Mouse (Mus musculus): ENCODE measurements at regions not wholly inside any gene's neighbourhood (a gene's known extent, or its start where the extent isn't known, plus 50 kb on each side); places are given as distances from the start of the nearest gene placed in this dataset.

DNA sequence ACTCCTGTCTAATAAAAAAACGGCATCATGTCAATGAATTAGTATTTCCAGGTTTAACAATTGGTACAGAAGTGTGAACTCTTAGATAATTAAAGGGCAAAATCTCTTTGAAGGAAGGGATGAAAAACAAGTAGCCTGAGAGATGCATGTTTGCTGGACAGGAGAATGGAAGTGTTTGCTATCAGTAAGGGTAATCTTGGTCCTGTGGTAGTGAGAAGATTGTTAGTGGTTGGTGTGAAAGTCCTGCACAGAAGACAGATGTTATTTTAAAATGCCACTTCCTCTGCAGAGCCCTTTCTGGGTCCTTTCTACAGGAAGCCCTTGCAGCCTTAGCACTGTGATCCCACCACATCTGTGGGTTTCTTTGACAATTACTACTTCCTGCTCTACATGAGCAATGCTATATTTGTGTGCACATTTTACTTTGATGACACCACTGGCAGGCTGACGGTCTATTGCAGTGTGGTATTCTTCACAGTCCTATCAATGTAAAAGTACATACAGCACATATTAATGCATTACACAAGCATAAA is 108.8 kb downstream of the Gm10295 start:
- no peaks in the 10 kb centered on the region for H3K9me3 ChIP-seq (ENCODE audit: control insufficient read depth, low read length)
- no peaks in the 10 kb centered on the region for H3K27me3 ChIP-seq (ENCODE audit: control insufficient read depth, insufficient read depth, low read length)
- H3K4me3 ChIP-seq (replicated peaks; ENCODE audit: low read length), result no peak overlapping the region
- WGBS, result 84% methylated on average over 2 of the region's 2 CpGs
- no peaks in the 10 kb centered on the region for H3K4me1 ChIP-seq (replicated peaks; ENCODE audit: control insufficient read depth, insufficient read depth, low read length)
- ATAC-seq (ENCODE audit: low FRiP score), result no peak
- H3K9ac ChIP-seq, result no peak overlapping the region
- DNase-seq (ENCODE audit: low spot score), result no peak
- no peak overlapping the region for H3K4me2 ChIP-seq (replicated peaks)
- no peak overlapping the region for H3K27ac ChIP-seq
- no peaks in the 10 kb centered on the region for H3K36me3 ChIP-seq (replicated peaks; ENCODE audit: control insufficient read depth, insufficient read depth)

- H3K36me3 ChIP-seq (replicated peaks; ENCODE audit: control insufficient read depth, insufficient read depth), result no peaks in the 10 kb centered on the region
- H3K9ac ChIP-seq, result no peak overlapping the region
- no peak overlapping the region for H3K4me3 ChIP-seq (replicated peaks; ENCODE audit: low read length)
- DNase-seq (ENCODE audit: low spot score) (no peak), ATAC-seq (ENCODE audit: low FRiP score) (no peak)
- no peaks in the 10 kb centered on the region for H3K9me3 ChIP-seq (ENCODE audit: control insufficient read depth, low read length)
- H3K27me3 ChIP-seq (ENCODE audit: control insufficient read depth, insufficient read depth, low read length), result no peaks in the 10 kb centered on the region
- no peak overlapping the region for H3K27ac ChIP-seq
- H3K4me2 ChIP-seq (replicated peaks), result no peak overlapping the region
- no peaks in the 10 kb centered on the region for H3K4me1 ChIP-seq (replicated peaks; ENCODE audit: control insufficient read depth, insufficient read depth, low read length)
- 74% methylated on average over 3 of the region's 3 CpGs for WGBS
Measured at GRCm38 (mm10) chr7:71239207-71239606, 112.1 kb downstream of the Gm10295 start.

DNA sequence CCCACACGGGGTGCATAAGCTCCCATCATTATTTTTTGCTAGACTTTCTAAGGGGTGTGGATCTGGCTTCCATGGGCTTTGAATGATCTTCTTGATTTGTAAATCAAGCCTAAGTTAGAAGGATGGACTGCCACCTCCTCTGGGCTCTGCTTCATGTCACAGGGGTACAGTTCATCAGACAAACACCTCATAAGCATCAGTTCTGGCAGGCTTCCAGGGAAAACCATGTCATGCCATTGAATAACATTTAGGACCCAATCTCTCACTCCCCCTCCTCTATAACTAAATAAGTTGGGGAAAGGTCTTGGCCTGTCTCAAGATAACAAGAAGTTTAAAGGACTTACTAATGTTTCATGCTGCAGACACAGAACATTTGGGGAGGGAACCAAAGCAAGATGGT is 115.0 kb downstream of the Gm10295 start:
- no peak for DNase-seq (ENCODE audit: low spot score)
- no peaks in the 10 kb centered on the region for H3K4me1 ChIP-seq (replicated peaks; ENCODE audit: control insufficient read depth, insufficient read depth, low read length)
- no peak for ATAC-seq (ENCODE audit: low FRiP score)
- H3K9me3 ChIP-seq (ENCODE audit: control insufficient read depth, low read length), result no peaks in the 10 kb centered on the region
- no peaks in the 10 kb centered on the region for H3K27me3 ChIP-seq (ENCODE audit: control insufficient read depth, insufficient read depth, low read length)
- H3K4me2 ChIP-seq (replicated peaks), result no peak overlapping the region
- no peak overlapping the region for H3K9ac ChIP-seq
- H3K27ac ChIP-seq, result no peak overlapping the region
- H3K4me3 ChIP-seq (replicated peaks; ENCODE audit: low read length), result no peak overlapping the region
- WGBS, result 78% methylated on average over 1 of the region's 1 CpGs
- no peaks in the 10 kb centered on the region for H3K36me3 ChIP-seq (replicated peaks; ENCODE audit: control insufficient read depth, insufficient read depth)

DNA sequence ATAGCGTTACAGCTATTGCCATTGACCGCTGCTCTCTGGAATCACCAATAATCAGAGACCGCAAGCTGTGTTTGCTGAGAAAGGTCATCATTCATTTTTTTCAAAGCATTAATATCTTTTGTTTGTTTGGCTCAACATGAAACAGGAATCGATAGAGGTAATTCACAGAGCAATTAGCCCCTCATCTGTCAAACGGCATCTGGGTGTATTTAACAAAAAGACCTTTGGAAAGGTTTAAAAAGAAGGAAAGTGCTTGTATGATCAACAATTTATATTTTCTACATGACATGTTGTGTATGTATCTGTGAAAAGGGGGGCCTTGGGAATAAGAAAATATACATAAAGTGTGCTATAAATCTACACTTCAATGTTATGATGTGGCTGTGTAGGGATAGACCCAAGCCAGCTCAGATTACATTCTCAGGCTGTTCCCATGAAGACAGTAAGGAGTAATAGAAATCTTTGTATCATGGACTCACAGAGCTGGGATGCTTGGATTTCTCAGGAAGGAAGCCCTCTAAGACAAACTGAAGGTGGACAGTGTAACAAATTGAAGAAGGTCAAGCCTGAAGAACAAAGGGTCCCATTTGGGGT is 117.0 kb downstream of the Gm10295 start:
- no peak overlapping the region for H3K27ac ChIP-seq
- H3K36me3 ChIP-seq (replicated peaks; ENCODE audit: control insufficient read depth, insufficient read depth), result no peaks in the 10 kb centered on the region
- no peak overlapping the region for H3K9ac ChIP-seq
- ATAC-seq (ENCODE audit: low FRiP score) (no peak), DNase-seq (ENCODE audit: low spot score) (no peak)
- WGBS, result 62% methylated on average over 5 of the region's 5 CpGs
- no peaks in the 10 kb centered on the region for H3K9me3 ChIP-seq (ENCODE audit: control insufficient read depth, low read length)
- no peaks in the 10 kb centered on the region for H3K4me1 ChIP-seq (replicated peaks; ENCODE audit: control insufficient read depth, insufficient read depth, low read length)
- no peak overlapping the region for H3K4me3 ChIP-seq (replicated peaks; ENCODE audit: low read length)
- H3K27me3 ChIP-seq (ENCODE audit: control insufficient read depth, insufficient read depth, low read length), result no peaks in the 10 kb centered on the region
- no peak overlapping the region for H3K4me2 ChIP-seq (replicated peaks)

GRCm38 (mm10) chr7:71232821-71233815 is 118.2 kb downstream of the Gm10295 start:
- no peaks in the 10 kb centered on the region for H3K9me3 ChIP-seq (ENCODE audit: control insufficient read depth, low read length)
- no peaks in the 10 kb centered on the region for H3K36me3 ChIP-seq (replicated peaks; ENCODE audit: control insufficient read depth, insufficient read depth)
- H3K4me1 ChIP-seq (replicated peaks; ENCODE audit: control insufficient read depth, insufficient read depth, low read length), result no peaks in the 10 kb centered on the region
- no peak overlapping the region for H3K9ac ChIP-seq
- DNase-seq (ENCODE audit: low spot score) (no peak), ATAC-seq (ENCODE audit: low FRiP score) (no peak)
- H3K4me2 ChIP-seq (replicated peaks), result no peak overlapping the region
- H3K27me3 ChIP-seq (ENCODE audit: control insufficient read depth, insufficient read depth, low read length), result no peaks in the 10 kb centered on the region
- 81% methylated on average over 8 of the region's 8 CpGs for WGBS
- H3K27ac ChIP-seq, result no peak overlapping the region
- no peak overlapping the region for H3K4me3 ChIP-seq (replicated peaks; ENCODE audit: low read length)

DNA sequence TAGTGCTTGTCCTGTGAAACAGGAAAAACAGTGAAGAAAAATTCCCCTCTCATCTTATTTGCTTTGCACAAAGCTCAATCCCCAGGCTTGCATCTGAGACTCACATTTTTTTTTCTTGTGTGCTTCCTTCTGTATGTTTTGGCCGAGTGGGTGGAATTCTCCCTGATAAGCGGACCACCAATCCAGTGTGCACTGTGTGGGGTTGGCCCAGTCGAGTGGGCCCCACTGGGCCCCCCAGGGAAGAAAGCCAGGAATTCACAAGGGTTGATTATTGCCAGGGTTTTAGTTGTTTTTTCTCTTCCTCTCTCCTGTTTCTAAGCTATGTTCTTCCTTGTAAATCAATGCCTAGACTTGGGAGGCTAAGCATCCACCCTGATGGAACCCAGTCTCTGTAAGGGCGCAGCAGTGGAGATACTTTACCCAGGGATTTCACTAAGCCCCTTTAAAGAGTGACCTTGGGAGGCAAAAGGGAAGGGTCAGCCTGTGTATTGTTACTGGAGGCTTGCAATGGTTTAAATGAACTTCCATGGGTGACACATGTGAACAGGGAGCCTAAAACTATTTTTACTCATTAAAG is 120.3 kb downstream of the Gm10295 start:
- H3K4me1 ChIP-seq (replicated peaks; ENCODE audit: control insufficient read depth, insufficient read depth, low read length), result no peaks in the 10 kb centered on the region
- no peak overlapping the region for H3K4me2 ChIP-seq (replicated peaks)
- no peak overlapping the region for H3K4me3 ChIP-seq (replicated peaks; ENCODE audit: low read length)
- no peaks in the 10 kb centered on the region for H3K27me3 ChIP-seq (ENCODE audit: control insufficient read depth, insufficient read depth, low read length)
- DNase-seq (ENCODE audit: low spot score) (no peak), ATAC-seq (ENCODE audit: low FRiP score) (no peak)
- H3K36me3 ChIP-seq (replicated peaks; ENCODE audit: control insufficient read depth, insufficient read depth), result no peaks in the 10 kb centered on the region
- WGBS, result 75% methylated on average over 4 of the region's 4 CpGs
- no peak overlapping the region for H3K9ac ChIP-seq
- no peak overlapping the region for H3K27ac ChIP-seq
- H3K9me3 ChIP-seq (ENCODE audit: control insufficient read depth, low read length), result no peaks in the 10 kb centered on the region

DNA sequence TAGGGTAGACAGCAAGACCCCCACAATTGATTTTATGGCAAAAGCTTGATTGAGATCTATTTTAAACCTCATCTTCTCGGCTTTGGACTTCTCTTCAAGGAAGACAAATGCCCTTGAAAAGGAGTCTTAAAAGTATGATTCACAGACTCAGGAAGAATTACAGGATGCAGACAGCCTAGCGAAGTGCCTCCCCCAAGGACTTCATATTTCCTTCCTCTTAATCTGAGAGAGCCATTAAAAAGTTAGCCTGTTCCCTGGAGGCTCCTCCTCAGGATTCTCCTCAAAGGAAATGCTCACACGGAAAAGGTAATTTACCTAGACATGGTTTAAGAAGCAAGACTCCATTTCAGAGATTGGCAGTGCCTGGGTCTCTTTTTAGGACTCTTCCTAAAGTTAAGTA is 122.1 kb downstream of the Gm10295 start:
- H3K36me3 ChIP-seq (replicated peaks; ENCODE audit: control insufficient read depth, insufficient read depth), result no peaks in the 10 kb centered on the region
- no peak overlapping the region for H3K27ac ChIP-seq
- H3K4me3 ChIP-seq (replicated peaks; ENCODE audit: low read length), result no peak overlapping the region
- H3K4me2 ChIP-seq (replicated peaks), result no peak overlapping the region
- H3K27me3 ChIP-seq (ENCODE audit: control insufficient read depth, insufficient read depth, low read length), result no peaks in the 10 kb centered on the region
- no peaks in the 10 kb centered on the region for H3K4me1 ChIP-seq (replicated peaks; ENCODE audit: control insufficient read depth, insufficient read depth, low read length)
- DNase-seq (ENCODE audit: low spot score), result no peak
- ATAC-seq (ENCODE audit: low FRiP score), result no peak
- no peak overlapping the region for H3K9ac ChIP-seq
- H3K9me3 ChIP-seq (ENCODE audit: control insufficient read depth, low read length), result no peaks in the 10 kb centered on the region
- 83% methylated on average over 3 of the region's 3 CpGs for WGBS

GRCm38 (mm10) chr7:71224320-71224865 is 126.9 kb downstream of the Gm10295 start:
- no peak overlapping the region for H3K4me3 ChIP-seq (replicated peaks; ENCODE audit: low read length)
- 86% methylated on average over 9 of the region's 9 CpGs for WGBS
- no peaks in the 10 kb centered on the region for H3K27me3 ChIP-seq (ENCODE audit: control insufficient read depth, insufficient read depth, low read length)
- DNase-seq (ENCODE audit: low spot score), result no peak
- no peak overlapping the region for H3K9ac ChIP-seq
- ATAC-seq (ENCODE audit: low FRiP score), result no peak
- H3K4me1 ChIP-seq (replicated peaks; ENCODE audit: control insufficient read depth, insufficient read depth, low read length), result no peaks in the 10 kb centered on the region
- H3K27ac ChIP-seq, result no peak overlapping the region
- H3K9me3 ChIP-seq (ENCODE audit: control insufficient read depth, low read length), result no peaks in the 10 kb centered on the region
- H3K36me3 ChIP-seq (replicated peaks; ENCODE audit: control insufficient read depth, insufficient read depth), result no peaks in the 10 kb centered on the region
- H3K4me2 ChIP-seq (replicated peaks), result no peak overlapping the region

Measured in hindbrain, embryonic 14.5 days (tissue).